Mouse (Mus musculus): ENCODE data around the gene Oog1. TPM values are rescaled to one million over a fixed set of nuclear protein-coding genes. Genes with fewer than 3 reads are reported as not detected.
"Not testable (repeated sequence)": the region's sequence is repeated elsewhere in the genome, so short reads cannot be mapped to it uniquely, and the experiment has no call there.

Oog1 gene
- not detected in 2 replicates for polyA plus RNA-seq (2016; fragmentation: Nextera tagmentation; extraction: Ambion mirVana)

- not testable (repeated sequence) for H3K36me3 ChIP-seq; H3K9me3 ChIP-seq; H3K27me3 ChIP-seq (ENCODE audit: insufficient read depth, poor library complexity, severe bottlenecking); H3K27ac ChIP-seq; H3K4me3 ChIP-seq; DNase-seq (ENCODE audit: low spot score); H3K4me1 ChIP-seq (replicated peaks)
- WGBS = 78% methylated on average over 1 of the region's 2 CpGs
Observed at GRCm38 (mm10) chr12:87602388-87602787, at the start of gene Oog1. Gene Oog1, plus strand, starts transcription at chr12:87602688.

- H3K4me3 ChIP-seq; H3K9me3 ChIP-seq; H3K27ac ChIP-seq; H3K4me1 ChIP-seq (replicated peaks); H3K27me3 ChIP-seq (ENCODE audit: insufficient read depth, poor library complexity, severe bottlenecking); H3K36me3 ChIP-seq; DNase-seq (ENCODE audit: low spot score): not testable (repeated sequence)
- 12% methylated on average over 2 of the region's 2 CpGs for WGBS
Observed at GRCm38 (mm10) chr12:87601388-87601787, 1.1 kb upstream of the Oog1 start.

- not testable (repeated sequence) for H3K27me3 ChIP-seq (ENCODE audit: insufficient read depth, poor library complexity, severe bottlenecking); H3K36me3 ChIP-seq; H3K27ac ChIP-seq; H3K4me3 ChIP-seq; H3K4me1 ChIP-seq (replicated peaks); H3K9me3 ChIP-seq; DNase-seq (ENCODE audit: low spot score)
- WGBS = 79% methylated on average over 7 of the region's 7 CpGs
Observed at GRCm38 (mm10) chr12:87618569-87618968, 16.1 kb downstream of the Oog1 start, which contains the start of gene Gm4027. Gene Gm4027, plus strand, starts transcription at chr12:87618869.

- not testable (repeated sequence) for H3K9me3 ChIP-seq; H3K27ac ChIP-seq; H3K36me3 ChIP-seq; H3K4me1 ChIP-seq (replicated peaks); DNase-seq (ENCODE audit: low spot score); H3K4me3 ChIP-seq; H3K27me3 ChIP-seq (ENCODE audit: insufficient read depth, poor library complexity, severe bottlenecking)
- 82% methylated on average over 2 of the region's 2 CpGs for WGBS
Observed at GRCm38 (mm10) chr12:87644520-87644919, 42.0 kb downstream of the Oog1 start, which contains the start of gene Gm16381. Gene Gm16381, minus strand, starts transcription at chr12:87644620.

- not testable (repeated sequence) for H3K9me3 ChIP-seq; H3K4me3 ChIP-seq; H3K4me1 ChIP-seq (replicated peaks); H3K36me3 ChIP-seq; DNase-seq (ENCODE audit: low spot score); H3K27ac ChIP-seq; H3K27me3 ChIP-seq (ENCODE audit: insufficient read depth, poor library complexity, severe bottlenecking)
- WGBS = 64% methylated on average over 2 of the region's 4 CpGs
Observed at GRCm38 (mm10) chr12:87652916-87653703, 50.6 kb downstream of the Oog1 start.

Other genes with a start within 250 kb of the Oog1 start
- gene Sptlc2, start 214.3 kb upstream of the Oog1 start, polyA plus RNA-seq (2016; fragmentation: Nextera tagmentation; extraction: Ambion mirVana) = 55.8 and 59.0 TPM in 2 replicates
- gene Slirp, start 158.8 kb upstream of the Oog1 start, polyA plus RNA-seq (2016; fragmentation: Nextera tagmentation; extraction: Ambion mirVana) = 295 and 311 TPM in 2 replicates
- gene Alkbh1, start 158.7 kb upstream of the Oog1 start, polyA plus RNA-seq (2016; fragmentation: Nextera tagmentation; extraction: Ambion mirVana) = 47.6 and 61.6 TPM in 2 replicates
- gene Snw1, start 130.4 kb upstream of the Oog1 start, polyA plus RNA-seq (2016; fragmentation: Nextera tagmentation; extraction: Ambion mirVana) = 127 and 154 TPM in 2 replicates
- gene Gm5788, start 108.0 kb upstream of the Oog1 start, polyA plus RNA-seq (2016; fragmentation: Nextera tagmentation; extraction: Ambion mirVana) = not detected in 2 replicates
- gene Gm8300, start 88.4 kb upstream of the Oog1 start, polyA plus RNA-seq (2016; fragmentation: Nextera tagmentation; extraction: Ambion mirVana) = not detected in 2 replicates
- not detected in 2 replicates for gene Gm4027, start 16.2 kb downstream of the Oog1 start, polyA plus RNA-seq (2016; fragmentation: Nextera tagmentation; extraction: Ambion mirVana)
- gene Gm16381, start 41.9 kb downstream of the Oog1 start, polyA plus RNA-seq (2016; fragmentation: Nextera tagmentation; extraction: Ambion mirVana) = not detected in 2 replicates
- gene Gm21319, start 173.1 kb downstream of the Oog1 start, polyA plus RNA-seq (2016; fragmentation: Nextera tagmentation; extraction: Ambion mirVana) = not detected in 2 replicates
- not detected in 2 replicates for gene Gm21936, start 192.8 kb downstream of the Oog1 start, polyA plus RNA-seq (2016; fragmentation: Nextera tagmentation; extraction: Ambion mirVana)
- gene BB287469, start 213.9 kb downstream of the Oog1 start, polyA plus RNA-seq (2016; fragmentation: Nextera tagmentation; extraction: Ambion mirVana) = not detected in 2 replicates
- not detected in 2 replicates for gene Gm2001, start 239.7 kb downstream of the Oog1 start, polyA plus RNA-seq (2016; fragmentation: Nextera tagmentation; extraction: Ambion mirVana)